Mouse (Mus musculus): ENCODE results near the gene Dnmt3c. TPM values are rescaled to one million over a fixed set of nuclear protein-coding genes. Genes with fewer than 3 reads are reported as not detected.
"Not testable (repeated sequence)": the region's sequence is repeated elsewhere in the genome, so short reads cannot be mapped to it uniquely, and the experiment has no call there.

The Dnmt3c gene
- total RNA-seq (2015; ENCODE audit: low replicate concordance) (not detected in 2 replicates), total RNA-seq (2017; ENCODE audit: low replicate concordance) (not detected in 2 replicates)

DNA sequence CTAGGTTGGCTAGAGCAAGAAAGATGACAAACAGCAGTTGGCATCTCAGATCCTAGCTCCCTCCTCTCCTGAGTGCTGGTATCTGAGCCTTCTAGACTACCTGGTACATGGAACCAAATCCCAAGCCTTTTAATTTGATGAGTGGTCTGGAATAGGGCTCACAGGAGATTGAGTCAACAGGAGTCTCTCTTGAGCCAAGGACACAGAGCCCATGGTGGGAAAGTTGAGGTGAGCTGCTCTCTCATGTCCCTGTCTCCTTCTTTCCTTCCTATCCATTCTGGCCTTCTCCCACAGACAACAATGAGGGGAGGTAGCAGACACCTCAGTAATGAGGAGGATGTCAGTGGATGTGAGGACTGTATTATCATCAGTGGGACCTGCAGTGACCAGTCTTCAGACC lies at the start of gene Dnmt3c:
Dnmt3c (plus strand) TSS at position 301 of the 400 bp plus-strand sequence.
- no peak for ATAC-seq (replicated peaks; ENCODE audit: low FRiP score, poor library complexity, severe bottlenecking)

DNA sequence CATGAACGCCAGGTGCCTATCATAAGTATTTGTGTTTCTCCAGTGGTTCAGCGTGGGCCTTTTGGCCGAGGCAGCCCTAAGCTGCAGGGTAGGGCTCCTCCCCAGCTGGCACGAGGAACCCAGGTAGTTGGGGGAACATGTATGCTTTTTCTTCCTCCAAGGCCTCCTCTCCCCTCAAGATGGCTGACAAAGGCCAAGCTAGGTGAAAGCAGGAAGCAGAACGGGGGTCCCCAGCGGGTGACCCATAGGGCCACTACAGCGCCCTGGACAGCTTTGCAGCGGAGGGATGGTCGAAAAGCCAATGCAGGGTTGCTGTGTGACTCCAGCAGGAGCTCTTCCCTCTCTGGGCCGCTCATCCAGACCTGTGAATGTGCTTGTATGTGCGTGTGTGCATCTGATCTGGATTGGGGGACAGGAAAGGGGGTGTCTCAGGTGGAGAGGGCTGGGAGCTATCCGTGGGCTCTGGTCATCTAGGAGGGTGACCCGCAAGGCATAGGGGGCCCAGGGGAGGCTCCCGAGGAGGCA lies 47.6 kb upstream of the Dnmt3c start:
- no peak for ATAC-seq (replicated peaks; ENCODE audit: low FRiP score, poor library complexity, severe bottlenecking)

DNA sequence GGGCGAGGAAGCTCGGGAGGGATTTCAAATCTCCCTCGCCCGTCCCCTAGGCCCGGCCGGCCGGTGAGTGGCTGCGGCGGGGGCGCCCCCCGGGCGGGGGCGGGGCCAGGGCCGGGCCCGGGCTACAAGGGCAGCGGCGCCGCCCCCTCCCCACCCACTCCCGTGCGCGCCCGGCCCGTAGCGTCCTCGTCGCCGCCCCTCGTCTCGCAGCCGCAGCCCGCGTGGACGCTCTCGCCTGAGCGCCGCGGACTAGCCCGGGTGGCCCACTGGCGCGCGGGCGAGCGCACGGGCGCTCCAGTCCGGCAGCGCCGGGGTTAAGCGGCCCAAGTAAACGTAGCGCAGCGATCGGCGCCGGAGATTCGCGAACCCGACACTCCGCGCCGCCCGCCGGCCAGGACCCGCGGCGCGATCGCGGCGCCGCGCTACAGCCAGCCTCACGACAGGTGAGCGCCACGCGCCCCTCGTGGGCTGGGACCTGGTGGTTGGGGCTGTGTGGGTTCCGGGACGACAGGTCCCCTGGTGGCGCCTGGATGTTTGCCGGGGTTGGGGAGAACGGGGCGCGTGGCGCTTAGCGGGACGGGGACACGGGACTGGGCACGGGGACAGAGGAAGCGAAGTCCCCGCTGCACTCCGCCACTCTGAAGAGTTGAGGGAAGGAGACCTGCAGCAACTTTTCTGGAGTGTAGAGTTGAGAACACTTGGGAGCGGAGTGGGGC lies 47.0 kb upstream of the Dnmt3c start, which contains the start of gene Dnmt3b:
Dnmt3b (plus strand) TSS at position 153 of the 716 bp plus-strand sequence.
- ATAC-seq (replicated peaks; ENCODE audit: low FRiP score, poor library complexity, severe bottlenecking) = no peak

DNA sequence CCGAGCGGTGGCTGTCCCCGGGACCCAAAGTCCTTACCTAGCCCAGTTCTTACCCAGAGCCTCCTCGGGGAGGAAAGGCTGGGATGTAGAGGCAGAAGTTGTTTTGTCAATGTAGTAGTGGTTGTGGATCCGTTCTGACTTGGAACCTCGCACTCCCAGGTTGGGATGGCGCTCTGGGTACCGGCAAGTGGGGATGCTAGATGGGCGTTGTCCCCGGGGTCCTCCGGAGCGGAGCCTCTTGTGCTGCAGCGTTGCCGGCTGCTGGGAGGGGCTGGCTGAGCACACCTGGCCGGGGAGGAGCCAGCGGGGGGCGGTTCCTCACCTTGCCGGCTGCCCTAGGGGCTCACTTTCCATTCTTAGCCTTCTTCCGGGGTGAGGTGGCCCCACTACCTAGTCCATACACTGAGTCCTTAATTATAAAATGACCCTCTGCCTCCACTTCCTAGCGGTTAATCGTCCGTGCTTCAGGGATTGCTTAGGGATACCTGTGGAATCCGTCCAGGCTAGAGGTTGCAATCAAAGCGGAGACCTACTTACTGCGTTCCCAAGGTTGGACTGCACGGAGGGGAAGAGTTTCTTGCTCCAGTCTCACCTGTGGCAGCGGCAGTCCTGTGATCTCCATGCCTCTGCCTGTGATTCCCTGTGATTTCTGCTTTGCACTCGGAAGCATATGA lies 46.3 kb upstream of the Dnmt3c start:
- peak; percentile 28 for ATAC-seq (replicated peaks; ENCODE audit: low FRiP score, poor library complexity, severe bottlenecking)

DNA sequence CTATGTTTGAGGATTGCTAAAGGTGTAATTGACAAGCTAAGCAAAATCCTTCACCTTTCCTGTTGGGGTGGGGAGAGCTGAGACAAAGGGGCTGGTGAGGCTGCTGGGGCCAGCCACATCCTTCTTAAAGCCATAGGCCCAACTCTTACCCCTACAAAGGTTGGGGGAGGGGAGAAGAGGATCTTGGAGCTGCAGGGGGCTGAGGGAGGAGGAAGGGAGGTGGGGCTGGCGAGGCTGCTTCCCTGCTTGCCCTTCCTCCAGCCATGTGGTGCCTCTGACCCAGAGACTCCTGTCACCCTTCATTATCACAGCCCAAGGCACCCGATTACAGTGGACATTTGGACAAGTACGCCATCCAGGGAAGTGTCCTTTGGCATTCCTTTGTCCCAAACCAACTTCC lies 44.8 kb upstream of the Dnmt3c start:
- no peak for ATAC-seq (replicated peaks; ENCODE audit: low FRiP score, poor library complexity, severe bottlenecking)

DNA sequence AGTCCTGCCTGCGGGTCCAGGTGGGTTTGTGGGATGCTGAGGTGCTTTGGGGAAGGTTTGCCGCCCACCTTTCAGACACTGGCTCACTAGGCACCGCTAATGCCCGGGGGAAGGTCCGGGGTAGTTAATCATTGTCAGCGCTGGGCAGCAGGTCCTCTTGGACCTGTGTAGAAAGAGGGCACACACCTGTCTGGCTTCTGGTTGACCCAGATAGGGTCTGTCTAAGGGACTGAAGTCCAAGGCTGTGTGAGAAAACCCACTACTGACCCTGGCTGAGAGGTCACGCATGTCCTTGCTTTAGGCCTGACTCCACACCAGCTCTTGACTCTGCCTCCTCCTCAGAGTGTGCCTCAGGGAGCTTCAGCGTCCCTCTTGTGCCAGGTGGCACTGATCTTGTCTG lies 38.8 kb upstream of the Dnmt3c start:
- not testable (repeated sequence) for ATAC-seq (replicated peaks; ENCODE audit: low FRiP score, poor library complexity, severe bottlenecking)

DNA sequence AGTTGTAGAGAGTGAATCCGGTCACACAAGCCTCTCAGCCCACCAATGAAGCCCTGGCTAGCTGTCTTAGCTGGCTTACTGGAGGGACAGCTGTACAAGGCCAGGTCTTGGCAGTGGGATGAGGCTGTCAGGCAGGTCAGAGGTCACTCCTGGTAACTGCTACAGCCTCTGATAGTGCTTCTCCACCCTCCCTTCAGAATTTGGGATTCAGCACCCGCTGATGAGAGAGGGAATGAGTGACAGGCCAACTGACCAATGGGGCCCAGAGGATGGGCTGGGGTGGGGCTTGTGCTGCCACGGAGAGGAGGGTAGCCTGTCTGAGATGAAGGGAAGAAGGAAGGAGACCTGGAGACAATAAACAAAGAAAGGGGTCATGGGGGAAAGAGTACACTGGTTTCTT lies 35.8 kb upstream of the Dnmt3c start:
- no peak for ATAC-seq (replicated peaks; ENCODE audit: low FRiP score, poor library complexity, severe bottlenecking)

DNA sequence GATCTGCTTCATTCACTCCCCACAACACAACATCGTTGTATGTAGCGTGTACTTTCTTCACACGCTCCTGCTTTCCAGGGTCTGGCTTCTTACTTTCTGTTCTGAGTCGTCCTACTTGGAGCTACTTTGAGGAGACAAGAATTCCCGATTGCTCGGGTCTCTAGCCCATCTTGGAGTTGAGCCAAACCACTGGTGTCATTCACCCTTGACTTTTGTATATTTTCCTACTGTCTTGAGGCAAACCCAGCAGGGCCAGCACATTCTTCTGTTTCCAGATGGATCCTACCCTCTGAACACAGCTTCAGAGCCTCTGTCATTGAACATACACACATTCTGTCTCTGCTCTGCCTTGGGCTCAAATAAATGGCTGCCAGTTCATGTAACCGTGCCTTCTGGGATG lies 31.1 kb upstream of the Dnmt3c start:
- no peak for ATAC-seq (replicated peaks; ENCODE audit: low FRiP score, poor library complexity, severe bottlenecking)

DNA sequence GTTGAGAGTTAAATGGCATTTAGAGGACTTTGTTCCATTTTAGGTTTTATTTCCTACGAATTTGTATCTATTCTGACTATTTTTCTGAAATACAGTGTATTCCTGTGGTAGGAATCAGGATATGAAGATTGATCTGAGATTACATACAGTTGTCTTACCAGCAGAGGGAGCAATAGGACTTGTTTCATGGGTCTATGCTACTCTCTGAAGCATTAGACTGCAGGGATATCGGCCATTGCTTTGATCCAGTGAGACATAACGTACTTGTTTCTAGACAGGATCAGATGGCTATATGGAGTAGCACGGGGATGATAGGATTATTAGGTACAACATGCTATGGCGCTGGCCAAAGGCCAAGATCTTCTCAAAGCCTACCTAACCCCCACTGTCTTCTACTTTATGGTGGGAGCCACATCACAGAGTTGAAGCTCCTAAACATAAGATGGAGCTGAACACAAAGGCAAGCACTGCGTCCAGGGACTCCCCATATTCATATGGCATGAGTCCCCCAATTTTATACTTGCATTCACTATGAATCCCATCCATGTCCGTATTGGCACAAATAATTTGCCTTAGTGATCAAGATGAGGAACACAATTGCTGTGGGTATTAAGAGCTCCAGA lies 27.6 kb upstream of the Dnmt3c start:
- ATAC-seq (replicated peaks; ENCODE audit: low FRiP score, poor library complexity, severe bottlenecking) = no peak

DNA sequence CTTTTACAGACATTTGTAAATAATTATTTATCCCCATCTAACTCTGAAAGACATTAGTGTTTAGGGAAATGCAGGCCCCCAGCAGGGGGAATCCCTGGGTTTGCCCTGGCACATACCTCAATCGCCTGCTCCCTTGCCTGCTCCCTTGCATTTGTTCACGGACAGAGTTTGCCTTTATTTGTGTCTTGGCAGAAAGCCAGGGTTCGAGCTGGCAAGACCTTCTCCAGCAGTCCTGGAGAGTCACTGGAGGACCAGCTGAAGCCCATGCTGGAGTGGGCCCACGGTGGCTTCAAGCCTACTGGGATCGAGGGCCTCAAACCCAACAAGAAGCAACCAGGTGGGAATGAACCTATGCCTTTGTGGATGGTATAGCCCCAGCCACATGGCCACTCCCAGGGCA lies 26.3 kb upstream of the Dnmt3c start:
- ATAC-seq (replicated peaks; ENCODE audit: low FRiP score, poor library complexity, severe bottlenecking) = no peak

DNA sequence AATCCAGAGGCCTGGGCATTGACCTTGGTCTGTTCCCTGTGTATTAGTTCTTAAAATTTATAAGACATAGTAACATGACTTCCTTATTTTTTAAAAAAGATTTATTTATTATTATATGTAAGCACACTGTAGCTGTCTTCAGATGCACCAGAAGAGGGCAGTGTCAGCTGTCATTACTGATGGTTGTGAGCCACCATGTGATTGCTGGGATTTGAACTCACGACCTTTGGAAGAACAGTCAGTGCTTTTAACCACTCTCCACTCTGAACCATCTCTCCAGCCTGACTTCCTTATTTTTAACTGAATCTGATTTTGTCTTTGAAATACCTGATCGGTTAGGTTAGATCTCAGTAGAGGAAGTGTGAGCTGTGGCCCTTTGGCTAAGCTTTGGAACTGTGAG lies 23.8 kb upstream of the Dnmt3c start:
- ATAC-seq (replicated peaks; ENCODE audit: low FRiP score, poor library complexity, severe bottlenecking) = no peak

DNA sequence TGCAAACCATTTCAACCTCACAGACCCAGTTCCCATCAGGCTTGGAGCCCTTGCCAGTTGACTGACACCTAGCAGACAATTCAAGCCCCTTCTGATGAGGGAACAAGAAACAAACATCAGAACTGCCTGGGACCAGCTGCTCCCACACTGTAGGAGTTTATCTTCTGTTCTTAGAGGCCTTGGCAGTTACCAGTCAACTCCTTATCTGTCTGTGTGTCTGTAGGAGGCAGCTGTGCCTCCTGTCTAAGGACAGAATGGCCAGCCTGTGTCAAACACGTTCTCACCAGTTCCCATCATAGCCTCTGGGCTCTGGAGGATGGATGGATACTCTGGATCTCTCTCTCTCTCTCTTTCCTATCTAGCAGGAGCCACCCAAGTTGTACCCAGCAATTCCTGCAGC lies 21.1 kb upstream of the Dnmt3c start:
- not testable (repeated sequence) for ATAC-seq (replicated peaks; ENCODE audit: low FRiP score, poor library complexity, severe bottlenecking)

DNA sequence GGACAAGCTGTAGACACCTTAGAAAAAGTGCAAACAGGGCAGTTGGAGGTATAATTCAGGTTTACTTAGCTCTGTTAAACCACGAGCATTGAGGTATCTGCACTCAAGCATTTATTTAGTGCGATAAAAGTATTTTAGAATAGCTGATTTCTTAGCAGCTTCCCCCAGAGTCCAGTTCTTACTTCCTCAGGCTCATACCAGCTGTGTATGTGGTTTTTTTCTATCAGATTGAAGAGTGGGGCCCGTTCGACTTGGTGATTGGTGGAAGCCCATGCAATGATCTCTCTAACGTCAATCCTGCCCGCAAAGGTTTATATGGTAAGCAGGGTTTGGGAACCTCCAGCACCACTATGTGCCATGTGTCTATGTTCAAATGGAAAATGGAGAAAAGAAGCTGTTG lies 19.5 kb upstream of the Dnmt3c start:
- no peak for ATAC-seq (replicated peaks; ENCODE audit: low FRiP score, poor library complexity, severe bottlenecking)

DNA sequence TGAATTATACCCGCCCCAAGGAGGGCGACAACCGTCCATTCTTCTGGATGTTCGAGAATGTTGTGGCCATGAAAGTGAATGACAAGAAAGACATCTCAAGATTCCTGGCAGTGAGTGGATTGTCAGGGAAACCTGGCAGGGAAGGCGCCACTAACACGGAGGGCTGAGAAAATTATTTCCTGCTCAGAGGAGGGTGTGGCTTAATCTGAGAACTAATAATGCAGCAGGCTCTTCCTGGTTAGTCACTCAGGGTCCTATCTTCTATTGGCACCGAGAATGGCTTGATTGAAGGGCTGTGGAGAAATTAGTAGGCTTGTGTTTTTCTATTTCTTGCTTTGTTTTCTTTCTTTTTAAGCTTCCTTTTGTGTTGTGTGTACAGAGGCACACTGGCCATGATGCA lies 18.9 kb upstream of the Dnmt3c start:
- no peak for ATAC-seq (replicated peaks; ENCODE audit: low FRiP score, poor library complexity, severe bottlenecking)

DNA sequence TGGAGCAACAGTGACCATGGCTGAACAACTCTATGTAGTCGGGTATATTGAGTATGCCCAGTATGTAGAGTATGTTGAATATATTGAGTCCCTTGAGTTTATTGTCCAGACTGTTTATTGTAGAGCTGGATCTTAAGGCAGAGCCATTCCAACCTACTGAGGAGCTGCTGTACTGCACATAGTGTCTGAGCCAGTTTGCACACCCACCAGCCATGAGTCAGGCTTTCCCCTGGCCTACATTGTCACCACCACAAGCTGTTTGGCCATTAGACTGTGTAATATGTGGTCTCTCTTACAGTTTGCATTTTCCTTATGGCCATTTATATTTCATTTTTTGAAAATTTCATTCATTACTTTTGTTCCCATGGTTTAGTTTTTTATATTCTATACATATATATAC lies 16.5 kb upstream of the Dnmt3c start:
- ATAC-seq (replicated peaks; ENCODE audit: low FRiP score, poor library complexity, severe bottlenecking) = no peak

DNA sequence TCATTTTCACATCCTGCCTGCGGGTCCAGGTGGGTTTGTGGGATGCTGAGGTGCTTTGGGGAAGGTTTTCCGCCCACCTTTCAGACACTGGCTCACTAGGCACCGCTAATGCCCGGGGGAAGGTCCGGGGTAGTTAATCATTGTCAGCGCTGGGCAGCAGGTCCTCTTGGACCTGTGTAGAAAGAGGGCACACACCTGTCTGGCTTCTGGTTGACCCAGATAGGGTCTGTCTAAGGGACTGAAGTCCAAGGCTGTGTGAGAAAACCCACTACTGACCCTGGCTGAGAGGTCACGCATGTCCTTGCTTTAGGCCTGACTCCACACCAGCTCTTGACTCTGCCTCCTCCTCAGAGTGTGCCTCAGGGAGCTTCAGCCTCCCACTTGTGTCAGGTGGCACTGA lies 3.0 kb upstream of the Dnmt3c start:
- 0 out of 2 replicates have a peak, but pooled peaks have one; percentile 24 for ATAC-seq (replicated peaks; ENCODE audit: low FRiP score, poor library complexity, severe bottlenecking)

DNA sequence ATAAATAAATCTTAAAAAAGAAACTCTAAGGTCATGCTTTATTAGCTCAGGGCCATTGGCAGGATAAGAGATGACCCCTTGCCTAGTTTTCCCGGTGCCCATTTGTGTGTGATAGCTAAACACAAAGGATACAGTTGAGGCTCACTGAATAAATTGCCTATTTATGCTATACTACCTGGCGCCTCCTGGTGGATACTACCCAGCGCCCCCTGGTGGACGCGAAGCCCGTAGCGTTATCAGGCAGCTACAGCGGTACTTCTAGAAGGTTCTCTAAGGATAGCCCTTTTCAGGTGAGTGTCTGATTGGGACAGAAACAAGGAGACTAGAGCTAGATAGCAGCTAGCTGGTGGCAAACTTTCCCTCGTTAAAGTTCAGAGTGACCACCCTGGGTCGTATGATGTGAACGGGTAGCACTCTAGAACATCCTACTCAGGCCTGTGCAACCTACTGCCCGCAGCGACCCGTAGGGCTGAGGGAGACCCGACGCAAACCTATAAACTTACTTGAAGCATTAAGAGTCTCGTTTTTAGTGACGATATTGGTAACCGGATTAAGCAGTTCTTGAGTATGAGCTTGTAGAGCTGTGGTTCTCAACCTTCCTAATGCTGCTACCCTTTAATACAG lies 1.9 kb upstream of the Dnmt3c start:
- ATAC-seq (replicated peaks; ENCODE audit: low FRiP score, poor library complexity, severe bottlenecking) = peak; percentile 91

DNA sequence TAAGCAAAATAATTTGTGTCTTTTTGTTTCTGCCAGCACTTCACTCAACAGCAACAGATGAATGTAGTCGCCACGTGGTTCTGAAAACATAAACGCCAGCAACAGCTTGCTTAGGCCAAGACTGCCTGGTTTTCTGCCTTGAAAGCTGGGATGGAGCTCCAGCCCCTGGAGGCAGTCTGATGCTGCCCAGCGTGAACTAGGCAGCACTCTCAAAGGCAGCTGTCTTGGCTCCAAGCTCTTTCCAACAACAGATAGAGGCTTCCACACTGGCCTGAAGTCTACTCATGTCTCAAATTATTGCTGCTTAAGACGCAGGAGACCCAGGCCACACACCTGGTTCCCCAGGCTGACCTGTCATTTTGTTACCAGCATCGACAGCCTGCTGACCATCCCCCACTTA lies 6.9 kb downstream of the Dnmt3c start:
- ATAC-seq (replicated peaks; ENCODE audit: low FRiP score, poor library complexity, severe bottlenecking) = no peak

DNA sequence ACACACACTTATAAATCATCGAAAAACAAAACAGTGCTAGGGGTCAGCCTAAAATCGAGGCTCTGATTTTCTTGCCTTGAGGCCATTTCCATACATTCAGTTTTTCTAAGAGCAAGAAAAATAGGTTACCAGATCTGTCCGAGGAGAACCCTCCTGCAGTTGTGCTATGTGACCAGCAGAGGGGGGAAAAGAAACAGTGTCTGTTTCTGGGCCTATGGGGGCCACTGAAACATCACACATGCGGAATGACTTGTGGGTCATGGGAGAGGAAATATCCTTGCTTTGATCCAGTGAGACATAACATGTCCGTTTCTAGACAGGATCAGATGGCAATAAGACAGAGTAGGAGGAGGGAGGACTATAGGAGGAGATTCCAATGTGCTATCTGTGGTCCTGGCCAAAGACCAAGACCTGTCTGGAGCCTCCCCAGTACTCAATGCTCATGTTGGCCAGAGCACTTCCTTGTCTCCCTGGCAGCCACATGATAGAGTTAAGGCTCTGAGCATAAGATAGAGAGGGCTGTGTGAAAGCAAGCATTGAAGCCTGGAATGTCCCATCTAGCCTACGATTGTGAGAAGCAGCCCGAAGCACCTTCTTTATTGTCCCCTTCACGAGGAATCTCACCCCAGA lies 14.4 kb downstream of the Dnmt3c start:
- ATAC-seq (replicated peaks; ENCODE audit: low FRiP score, poor library complexity, severe bottlenecking) = peak; percentile 82

DNA sequence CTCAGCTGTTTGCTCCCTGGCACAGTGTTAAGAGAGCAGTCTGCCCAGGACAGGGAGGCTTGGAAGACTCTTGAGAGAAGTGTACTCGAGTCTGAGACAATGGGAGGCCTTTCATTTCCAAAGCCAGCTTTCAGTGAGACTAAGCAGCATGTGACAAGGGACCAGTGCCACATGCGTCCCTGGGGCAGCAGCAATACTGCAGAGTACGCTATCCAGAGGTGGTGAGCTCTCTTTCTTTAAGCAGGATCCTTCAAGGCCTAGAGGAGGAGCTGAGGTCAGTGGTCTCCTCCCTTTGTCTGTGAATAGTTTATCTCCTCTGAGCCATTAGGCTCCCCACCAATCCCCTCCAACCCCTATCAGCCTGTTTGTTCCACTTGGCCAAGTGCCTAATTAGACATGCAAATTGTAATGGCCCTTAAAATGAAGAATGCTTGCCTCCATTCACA lies 16.2 kb downstream of the Dnmt3c start:
- no peak for ATAC-seq (replicated peaks; ENCODE audit: low FRiP score, poor library complexity, severe bottlenecking)

All from erythroblast, adult 5-6 weeks (primary cell).